Mouse (Mus musculus) embryonic facial prominence, embryonic 14.5 days (tissue): ENCODE data around the gene Pak4. TPM values are rescaled to one million over a fixed set of nuclear protein-coding genes. Genes with fewer than 3 reads are reported as not detected.

ENCODE experiments used
- ATAC-seq: fragments of 200-750 bp; cut with Nextera tagmentation; 2 replicates; pipeline ENCODE4 v1.8.0; 2017; ENCODE audit warnings: low read depth, moderate number of reproducible peaks, moderate TSS enrichment
- DNase-seq: peaks from one replicate; pipeline ENCODE4 v3.0.0-alpha.2; 2015; ENCODE audit warnings: low spot score
- H3K27ac ChIP-seq: fragments of 300-500 bp; sonication (generic); replicated peaks from 2 replicates; pipeline ENCODE4 v1.5.1; 2014; ENCODE audit warnings: low read depth, mild to moderate bottlenecking, low read length, moderate library complexity
- H3K27me3 ChIP-seq: fragments of 300-500 bp; sonication (generic); replicated peaks from 2 replicates; pipeline ENCODE4 v1.6.1; 2014; ENCODE audit warnings: low read length; ENCODE audit not compliant: control insufficient read depth, insufficient read depth
- H3K36me3 ChIP-seq: fragments of 300-500 bp; sonication (generic); 2 replicates; pipeline ENCODE4 v1.6.1; 2014; ENCODE audit warnings: low read length, mixed read lengths; ENCODE audit not compliant: control insufficient read depth, insufficient read depth
- H3K4me1 ChIP-seq: fragments of 300-500 bp; sonication (generic); 2 replicates; pipeline ENCODE4 v1.6.1; 2014; ENCODE audit warnings: antibody characterized with exemption, low read length; ENCODE audit not compliant: control insufficient read depth, insufficient read depth
- H3K4me2 ChIP-seq: fragments of 300-500 bp; sonication (generic); 2 replicates; pipeline ENCODE4 v1.6.1; 2014; ENCODE audit warnings: low read depth, mild to moderate bottlenecking, low read length, moderate library complexity, mixed read lengths
- H3K4me3 ChIP-seq: fragments of 300-500 bp; sonication (generic); 2 replicates; pipeline ENCODE4 v1.5.1; 2014; ENCODE audit warnings: low read depth, mild to moderate bottlenecking, low read length
- H3K9ac ChIP-seq: fragments of 300-500 bp; sonication (generic); 2 replicates; pipeline ENCODE4 v1.6.1; 2014; ENCODE audit warnings: low read depth, mild to moderate bottlenecking, low read length, moderate library complexity, mixed read lengths
- H3K9me3 ChIP-seq: fragments of 300-500 bp; sonication (generic); 2 replicates; pipeline ENCODE4 v1.6.1; 2016; ENCODE audit warnings: low read length; ENCODE audit not compliant: control insufficient read depth
- WGBS: fragments of 180-500 bp; shearing (Covaris S2); extraction: QIAGEN DNeasy Blood & Tissue Kit; methylation state at CpG from one replicate; pipeline ENCODE4 v1.1.7; 2014; 5-methylcytosine and 5-hydroxymethylcytosine counted together
- polyA plus RNA-seq: library from polyadenylated mRNA; unstranded; fragments of >200 nt; fragmentation: Nextera tagmentation; extraction: Ambion mirVana; gene quantifications from 2 replicates; pipeline ENCODE4 v1.2.1, GENCODE M21; 2014

The Pak4 gene
- polyA plus RNA-seq: 20.7 and 23.5 TPM in 2 replicates

- H3K9ac ChIP-seq: peak within 1 kb of the TSS; percentile 77
- H3K4me2 ChIP-seq: peak within 1 kb of the TSS; percentile 89
- H3K4me3 ChIP-seq: peak within 1 kb of the TSS; percentile 71
- H3K9me3 ChIP-seq: no peaks in the 10 kb centered on the region
- H3K27ac ChIP-seq: peak within 1 kb of the TSS; percentile 86
- WGBS: under 1% methylated on average over 61 of the region's 66 CpGs
- H3K4me1 ChIP-seq: peaks cover 23% of the 10 kb centered on the region
- ATAC-seq (peak; percentile 95), DNase-seq (peak; percentile 99)
- H3K27me3 ChIP-seq: no peaks in the 10 kb centered on the region
- peaks cover 3% of the 10 kb centered on the region; the same call in 1 of the 2 replicates for H3K36me3 ChIP-seq
Measured at GRCm38 (mm10) chr7:28597642-28598446, at the start of gene Pak4, which contains the start of gene Samd4b. Gene Pak4, minus strand, starts transcription at chr7:28598185. Gene Samd4b, minus strand, starts transcription at chr7:28598144.

- no peak overlapping the region for H3K9ac ChIP-seq
- H3K27me3 ChIP-seq: no peaks in the 10 kb centered on the region
- no peak overlapping the region for H3K4me2 ChIP-seq
- no peaks in the 10 kb centered on the region for H3K36me3 ChIP-seq
- no peak overlapping the region for H3K27ac ChIP-seq
- DNase-seq (peak; percentile 7), ATAC-seq (0 out of 2 replicates have a peak, but pooled peaks have one; percentile 22)
- no peak overlapping the region for H3K4me3 ChIP-seq
- no peaks in the 10 kb centered on the region for H3K4me1 ChIP-seq
- H3K9me3 ChIP-seq: no peaks in the 10 kb centered on the region
- WGBS: 41% methylated on average over 7 of the region's 7 CpGs
Measured at GRCm38 (mm10) chr7:28647016-28647415, 49.0 kb upstream of the Pak4 start.

GRCm38 (mm10) chr7:28645947-28646475 lies 48.0 kb upstream of the Pak4 start:
- Histone ChIP-seq H3K4me3 (no peak overlapping the region), H3K4me1 (no peaks in the 10 kb centered on the region), H3K27me3 (no peaks in the 10 kb centered on the region), H3K9ac (no peak overlapping the region), H3K4me2 (no peak overlapping the region), H3K9me3 (no peaks in the 10 kb centered on the region), H3K36me3 (no peaks in the 10 kb centered on the region), H3K27ac (no peak overlapping the region)
- WGBS: 84% methylated on average over 2 of the region's 2 CpGs
- ATAC-seq (no peak), DNase-seq (no peak)

GRCm38 (mm10) chr7:28645366-28645765 lies 47.4 kb upstream of the Pak4 start:
- DNase-seq: no peak
- Histone ChIP-seq H3K4me2 (no peak overlapping the region), H3K9me3 (no peaks in the 10 kb centered on the region), H3K4me3 (no peak overlapping the region), H3K4me1 (no peaks in the 10 kb centered on the region), H3K36me3 (no peaks in the 10 kb centered on the region), H3K27ac (no peak overlapping the region), H3K27me3 (no peaks in the 10 kb centered on the region), H3K9ac (no peak overlapping the region)
- WGBS: 69% methylated on average over 6 of the region's 6 CpGs
- no peak for ATAC-seq

- no peaks in the 10 kb centered on the region for H3K9me3 ChIP-seq
- 50% methylated on average over 8 of the region's 8 CpGs for WGBS
- no peak for DNase-seq
- no peaks in the 10 kb centered on the region for H3K36me3 ChIP-seq
- no peak overlapping the region for H3K4me2 ChIP-seq
- H3K27ac ChIP-seq: no peak overlapping the region
- H3K9ac ChIP-seq: no peak overlapping the region
- no peak overlapping the region for H3K4me3 ChIP-seq
- H3K4me1 ChIP-seq: no peaks in the 10 kb centered on the region
- ATAC-seq: no peak
- no peaks in the 10 kb centered on the region for H3K27me3 ChIP-seq
Measured at GRCm38 (mm10) chr7:28641546-28641945, 43.6 kb upstream of the Pak4 start.

GRCm38 (mm10) chr7:28637511-28637910 lies 39.5 kb upstream of the Pak4 start:
- Histone ChIP-seq H3K36me3 (no peaks in the 10 kb centered on the region), H3K4me3 (no peak overlapping the region), H3K9me3 (no peaks in the 10 kb centered on the region), H3K4me2 (no peak overlapping the region), H3K9ac (no peak overlapping the region), H3K4me1 (no peaks in the 10 kb centered on the region), H3K27ac (no peak overlapping the region), H3K27me3 (no peaks in the 10 kb centered on the region)
- DNase-seq: no peak
- WGBS: 17% methylated on average over 8 of the region's 8 CpGs
- no peak for ATAC-seq

GRCm38 (mm10) chr7:28634128-28634527 lies 36.1 kb upstream of the Pak4 start:
- no peak for ATAC-seq
- no peak overlapping the region for H3K4me2 ChIP-seq
- DNase-seq: peak; percentile 11
- H3K9me3 ChIP-seq: no peaks in the 10 kb centered on the region
- no peak overlapping the region for H3K27ac ChIP-seq
- no peak overlapping the region for H3K9ac ChIP-seq
- 43% methylated on average over 4 of the region's 4 CpGs for WGBS
- H3K4me1 ChIP-seq: no peaks in the 10 kb centered on the region
- H3K4me3 ChIP-seq: no peak overlapping the region
- H3K27me3 ChIP-seq: peaks cover 23% of the 10 kb centered on the region
- H3K36me3 ChIP-seq: no peaks in the 10 kb centered on the region

- Histone ChIP-seq H3K27me3 (peaks cover 29% of the 10 kb centered on the region), H3K4me3 (peak within 1 kb of the TSS; percentile 16), H3K4me2 (peak within 1 kb of the TSS; percentile 45), H3K27ac (no peak within 1 kb of the TSS), H3K36me3 (no peaks in the 10 kb centered on the region), H3K9ac (0 out of 2 replicates have a peak within 1 kb of the TSS, but pooled peaks have one; percentile 37), H3K4me1 (no peaks in the 10 kb centered on the region), H3K9me3 (no peaks in the 10 kb centered on the region)
- no peak for DNase-seq
- no peak for ATAC-seq
- WGBS: 23% methylated on average over 10 of the region's 10 CpGs
Measured at GRCm38 (mm10) chr7:28631073-28631472, 33.1 kb upstream of the Pak4 start, which contains the start of gene Acp7. Gene Acp7, minus strand, starts transcription at chr7:28631332.
